Mouse (Mus musculus) ovary, postnatal 10 days (tissue): ENCODE results near the gene Sepsecs.
"Not testable (repeated sequence)": the region's sequence is repeated elsewhere in the genome, so short reads cannot be mapped to it uniquely, and the experiment has no call there.

ENCODE experiments used
- DNase-seq: peaks from one replicate; pipeline ENCODE4 v3.0.0; 2022; ENCODE audit warnings: low spot score

Gene Sepsecs

DNA sequence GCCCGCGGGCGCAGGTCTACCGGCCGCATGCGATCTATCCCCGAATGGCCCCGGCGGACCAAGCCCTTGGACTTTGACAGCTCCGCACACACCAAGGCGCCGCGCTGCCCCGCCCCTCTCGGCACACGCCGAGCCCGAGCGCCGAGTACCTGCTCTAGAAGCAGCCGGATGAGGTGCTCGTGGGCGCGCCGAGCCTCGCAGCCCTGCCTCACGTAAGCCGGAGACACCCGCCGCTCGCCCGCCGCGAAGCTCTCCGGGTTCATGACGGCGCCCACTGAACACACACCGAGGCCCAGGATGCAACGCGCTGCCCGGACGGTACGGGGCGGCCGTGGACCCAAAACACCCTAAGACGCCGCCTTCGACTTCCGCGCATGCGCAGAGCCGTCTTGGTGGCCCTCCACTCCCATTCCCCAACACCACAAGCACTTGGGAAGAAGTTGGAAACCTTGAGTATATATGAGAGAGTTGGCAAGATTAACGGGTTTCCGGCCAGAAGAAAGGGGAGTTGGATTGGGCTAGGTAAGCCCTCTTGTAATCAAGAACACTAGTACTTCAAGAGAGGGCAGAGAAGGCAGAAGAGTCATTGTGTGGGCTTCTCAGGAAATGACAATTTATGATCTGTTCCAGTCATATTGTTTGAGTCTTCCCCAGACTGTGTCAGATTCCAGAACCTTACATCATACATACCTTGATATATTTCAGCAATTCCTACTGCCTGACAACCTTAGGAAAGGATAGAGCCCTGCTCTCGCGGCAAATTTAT lies at the start of gene Sepsecs:
Gene Sepsecs (minus strand): TSS at position 283 of the 766 bp plus-strand sequence.
- peak; percentile 85 for DNase-seq

GRCm38 (mm10) chr5:52716742-52717448 lies 47.4 kb upstream of the Sepsecs start:
- DNase-seq, result no peak

- DNase-seq, result no peak
Observed at GRCm38 (mm10) chr5:52712704-52713103, 43.2 kb upstream of the Sepsecs start.

DNA sequence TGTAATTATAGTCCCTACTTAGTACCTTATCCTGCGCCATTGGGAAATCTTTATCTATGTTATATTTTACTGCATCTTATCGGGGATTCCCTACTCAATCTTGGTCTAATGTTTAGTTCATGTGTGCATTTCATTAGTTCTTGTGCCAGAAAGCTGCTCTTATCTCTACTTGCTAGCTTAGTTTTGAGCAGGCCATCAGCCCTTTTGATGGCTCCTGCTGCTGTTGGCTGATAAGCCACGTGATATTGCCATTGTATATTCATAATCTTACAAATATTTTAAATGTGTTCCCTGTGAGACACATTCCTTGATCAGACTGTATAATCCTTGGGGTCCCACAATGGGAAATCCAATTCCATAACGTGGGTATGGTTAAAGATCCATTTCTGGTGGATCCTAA lies 35.1 kb upstream of the Sepsecs start:
- DNase-seq, result no peak

- DNase-seq, result not testable (repeated sequence)
Observed at GRCm38 (mm10) chr5:52697882-52698440, 28.5 kb upstream of the Sepsecs start.

DNA sequence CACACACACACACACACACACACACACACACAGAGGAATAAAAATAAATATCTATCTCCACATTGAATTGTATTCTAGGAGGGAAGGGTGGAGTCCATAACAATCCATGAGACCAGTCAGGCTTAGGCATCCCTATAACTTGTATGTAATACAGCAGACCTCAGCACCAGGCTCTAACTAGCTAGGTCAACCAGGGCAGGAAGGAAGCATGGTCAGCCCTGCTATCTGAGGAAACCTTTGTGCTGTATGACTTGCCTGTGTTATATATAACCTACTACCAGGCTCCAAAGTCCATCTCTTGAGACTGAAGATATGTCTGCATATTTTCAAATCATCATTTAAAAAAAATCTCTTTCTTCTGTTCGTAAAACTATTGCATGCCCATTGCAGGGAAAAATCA lies 27.8 kb upstream of the Sepsecs start:
- DNase-seq, result no peak

GRCm38 (mm10) chr5:52687741-52688455 lies 18.4 kb upstream of the Sepsecs start:
- no peak for DNase-seq

DNA sequence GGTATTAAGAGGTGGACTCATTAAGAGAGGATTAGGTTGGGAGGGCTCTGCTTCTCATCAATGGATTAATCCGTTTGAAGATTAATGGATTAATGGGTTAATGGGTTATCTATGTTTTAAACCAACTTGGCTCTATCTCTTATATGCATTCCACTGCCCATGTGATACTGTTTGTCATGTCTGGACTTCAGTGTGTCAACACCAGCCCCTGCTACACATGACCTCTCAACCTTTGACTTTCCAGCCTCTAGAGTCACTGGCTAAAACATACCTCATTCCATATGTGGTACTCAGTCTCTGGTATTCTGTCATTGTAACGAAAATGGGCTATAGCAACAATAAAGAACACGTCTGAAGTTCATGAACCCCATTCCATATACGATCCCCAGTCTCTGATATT lies 11.6 kb upstream of the Sepsecs start:
- no peak for DNase-seq

DNA sequence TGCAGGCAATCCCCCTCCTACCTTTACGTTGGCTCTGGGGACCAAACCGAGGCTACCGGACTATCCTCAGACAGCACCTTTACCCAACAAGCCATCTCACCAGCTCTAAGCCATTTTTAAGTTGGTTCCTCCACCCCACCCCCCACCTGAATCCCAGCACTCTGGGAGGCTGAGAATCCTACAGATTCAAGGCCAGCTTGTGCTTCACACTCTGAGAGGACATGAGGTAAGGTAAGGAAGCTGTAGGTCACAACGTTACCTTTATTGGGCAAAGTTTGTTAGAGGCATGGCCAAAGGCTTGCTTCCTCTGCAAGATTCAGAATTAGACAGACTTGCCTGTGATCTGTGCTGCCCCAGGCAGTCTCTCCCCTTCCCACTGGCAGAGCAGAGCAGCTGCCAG lies 10.7 kb upstream of the Sepsecs start:
- no peak for DNase-seq

GRCm38 (mm10) chr5:52678498-52679070 lies 9.1 kb upstream of the Sepsecs start:
- DNase-seq, result no peak

- DNase-seq, result no peak
Observed at GRCm38 (mm10) chr5:52677126-52677525, 7.6 kb upstream of the Sepsecs start.

DNA sequence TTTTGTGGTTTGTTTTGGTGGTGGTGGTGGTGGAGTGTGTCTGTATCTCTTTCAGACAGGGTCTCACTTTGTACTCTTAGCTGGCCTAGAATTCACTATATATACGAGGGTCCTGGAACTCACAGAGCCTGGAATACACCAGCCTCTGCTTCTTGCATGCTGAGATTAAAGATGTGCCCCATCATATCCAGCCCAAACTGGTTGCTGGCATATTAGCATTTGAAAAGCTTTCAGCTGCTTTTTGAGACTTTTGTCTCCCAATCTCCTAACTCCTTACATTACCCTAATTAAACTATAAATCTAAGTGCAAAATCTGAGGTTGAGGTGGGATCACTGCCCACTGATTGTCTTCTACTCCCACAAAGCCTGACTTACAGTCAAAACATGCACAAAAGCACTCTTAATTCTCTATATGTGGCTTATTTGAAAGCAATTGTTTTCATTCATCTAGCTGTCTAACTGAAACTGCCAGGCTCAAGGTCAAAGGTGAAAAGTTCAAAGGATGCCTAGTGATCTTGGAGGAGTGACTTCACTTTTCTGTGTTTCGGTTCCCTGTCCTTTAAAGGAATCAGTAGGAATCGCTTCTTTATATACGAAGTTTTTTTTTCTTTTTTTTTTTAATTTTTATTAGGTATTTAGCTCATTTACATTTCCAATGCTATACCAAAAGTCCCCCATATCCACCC lies 5.0 kb upstream of the Sepsecs start:
- no peak for DNase-seq

DNA sequence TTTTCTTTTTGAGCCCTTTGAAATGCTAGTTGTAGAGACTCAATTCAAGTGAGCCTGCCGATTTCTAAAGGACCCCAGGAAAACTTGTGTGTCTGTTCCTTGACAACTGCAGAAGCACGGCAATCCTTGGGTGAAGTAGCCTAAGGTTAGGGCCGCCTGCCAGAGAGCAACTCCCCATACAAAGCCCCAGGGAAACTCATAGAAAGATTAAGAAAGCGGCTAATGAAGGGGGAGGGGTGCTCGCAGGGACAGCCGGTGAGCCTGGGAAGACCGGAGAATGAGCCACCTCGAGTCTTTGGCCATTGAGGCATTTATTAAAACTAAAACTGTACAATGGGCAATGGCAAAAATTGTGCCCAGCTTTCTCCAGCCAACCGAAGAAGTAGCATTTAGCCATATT lies 3.8 kb upstream of the Sepsecs start:
- no peak for DNase-seq

DNA sequence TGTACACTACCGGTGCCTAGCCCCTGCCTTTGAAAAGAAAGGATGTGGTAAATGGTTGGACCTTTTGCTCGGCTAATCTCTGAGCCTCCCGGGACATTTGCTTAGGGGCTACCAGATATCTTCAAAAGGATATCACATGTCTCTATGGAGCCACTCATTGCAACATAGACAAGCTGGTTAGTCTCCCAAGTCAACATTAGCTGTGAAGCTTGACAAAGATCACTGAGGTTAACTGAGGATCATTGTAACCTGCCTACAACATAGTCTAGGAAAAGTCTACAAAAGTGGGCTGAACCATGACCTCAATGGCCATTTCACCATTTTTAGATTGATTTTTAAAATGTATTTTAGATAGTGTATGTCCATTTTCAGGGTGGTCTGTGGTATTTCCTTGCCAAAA lies 1.2 kb upstream of the Sepsecs start:
- DNase-seq, result no peak

DNA sequence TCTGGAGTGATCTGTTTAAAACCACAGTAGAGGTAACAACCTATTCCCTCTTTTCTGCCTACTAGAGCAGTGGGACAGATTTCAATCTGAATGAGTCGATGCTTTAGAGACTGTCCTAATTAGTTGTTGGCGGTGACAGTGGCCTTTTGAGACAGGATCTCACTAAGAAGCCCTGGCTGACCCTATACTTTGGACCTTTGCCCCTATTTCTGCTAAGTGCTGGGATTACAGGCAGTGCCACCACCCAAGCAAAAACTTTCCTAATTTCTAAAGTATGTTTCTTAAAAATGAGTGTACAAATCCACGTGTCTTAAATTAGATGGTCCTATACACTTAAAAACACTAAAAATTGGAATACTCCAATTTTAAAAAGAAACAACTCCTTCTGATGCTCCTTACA lies 2.7 kb downstream of the Sepsecs start:
- DNase-seq, result no peak

- no peak for DNase-seq
Observed at GRCm38 (mm10) chr5:52657957-52658356, 11.6 kb downstream of the Sepsecs start.

GRCm38 (mm10) chr5:52657336-52657735 lies 12.2 kb downstream of the Sepsecs start:
- DNase-seq, result no peak

- no peak for DNase-seq
Observed at GRCm38 (mm10) chr5:52655992-52656391, 13.5 kb downstream of the Sepsecs start.

DNA sequence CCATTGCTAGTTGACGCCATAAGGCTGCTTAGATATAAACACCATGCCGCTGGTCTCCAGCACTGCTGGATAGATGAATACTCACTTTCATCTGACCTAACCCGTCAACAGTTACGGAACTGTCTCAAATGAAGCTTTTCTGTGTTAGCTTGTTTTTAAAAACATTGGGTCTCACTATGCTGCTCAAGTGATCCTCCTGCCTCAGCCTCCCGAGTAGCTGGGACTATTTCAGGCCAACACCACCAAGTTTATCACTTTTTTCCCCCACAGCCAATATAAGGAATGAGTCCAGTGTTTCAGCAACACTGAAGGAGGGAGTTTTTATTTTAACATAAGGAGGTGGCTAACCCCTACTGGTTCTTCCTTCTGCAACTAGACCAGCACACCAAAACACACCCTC lies 14.5 kb downstream of the Sepsecs start:
- DNase-seq, result no peak

- DNase-seq, result no peak
Observed at GRCm38 (mm10) chr5:52652606-52653005, 16.9 kb downstream of the Sepsecs start.

- DNase-seq, result no peak
Observed at GRCm38 (mm10) chr5:52652086-52652485, 17.4 kb downstream of the Sepsecs start.
